Mouse (Mus musculus): ENCODE measurements around the gene Zdhhc17. TPM values are rescaled to one million over a fixed set of nuclear protein-coding genes. Genes with fewer than 3 reads are reported as not detected.

Zdhhc17 gene
- polyA plus RNA-seq, 1 experiment from 2014 or later: 45.1 TPM

DNA sequence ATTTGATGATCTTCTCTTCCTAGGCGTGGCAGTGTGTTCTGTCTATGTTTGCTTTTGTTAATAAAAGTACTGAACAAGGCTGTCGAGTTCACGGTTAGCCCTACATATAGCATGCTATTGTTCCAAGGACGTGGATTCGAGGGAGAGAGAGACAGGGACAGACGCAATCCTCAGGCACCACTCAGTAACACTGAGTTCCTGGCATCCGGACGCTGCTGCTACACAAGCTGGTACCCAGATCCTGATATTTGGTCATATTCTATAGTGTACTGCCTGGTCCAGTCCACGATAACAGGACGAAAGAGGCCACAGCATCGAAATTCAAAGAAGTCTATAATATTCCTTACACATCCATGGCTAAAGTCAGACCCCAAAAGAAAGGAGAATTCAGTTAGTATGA is 65.8 kb downstream of the Zdhhc17 start:
- WGBS: 88% methylated on average over 11 of the region's 11 CpGs
- H3K4me2 ChIP-seq (replicated peaks): no peak overlapping the region

DNA sequence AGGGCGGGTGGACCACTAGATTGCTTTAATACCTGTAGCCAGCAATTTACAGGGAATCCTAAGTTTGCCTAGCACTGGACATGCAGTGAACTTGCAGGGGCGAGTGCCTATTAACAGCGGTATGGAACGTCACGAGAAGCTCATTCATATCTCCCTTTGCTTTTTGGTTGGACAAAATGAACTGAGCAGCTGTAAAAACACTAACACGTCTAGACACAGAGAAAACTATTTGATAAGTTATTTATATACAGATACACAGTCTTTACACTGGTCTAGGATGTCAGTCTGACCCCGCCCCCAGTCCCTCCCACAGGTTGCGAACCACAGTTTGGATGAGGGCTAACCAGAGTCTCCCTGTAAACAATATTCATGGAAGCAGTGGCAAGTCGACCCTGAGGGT is 67.1 kb downstream of the Zdhhc17 start:
- H3K4me1 ChIP-seq: no peaks in the 10 kb centered on the region
- no peaks in the 10 kb centered on the region for H3K27me3 ChIP-seq
- H3K36me3 ChIP-seq: peaks cover 38% of the 10 kb centered on the region
- H3K4me3 ChIP-seq: no peak overlapping the region
- ATAC-seq (ENCODE audit: low FRiP score): no peak
- H3K4me2 ChIP-seq (replicated peaks): no peak overlapping the region
- H3K9me3 ChIP-seq (replicated peaks): no peaks in the 10 kb centered on the region
- no peak overlapping the region for H3K27ac ChIP-seq
- H3K9ac ChIP-seq: no peak overlapping the region
- 86% methylated on average over 9 of the region's 9 CpGs for WGBS

More for the DNA sequence above, 65.8 kb downstream of the Zdhhc17 start:
- Histone ChIP-seq H3K36me3 (peaks cover 28% of the 10 kb centered on the region), H3K27ac (no peak overlapping the region), H3K4me3 (no peak overlapping the region), H3K4me1 (no peaks in the 10 kb centered on the region), H3K9me3 (replicated peaks) (no peaks in the 10 kb centered on the region), H3K27me3 (no peaks in the 10 kb centered on the region), H3K9ac (no peak overlapping the region)
- ATAC-seq (ENCODE audit: low FRiP score): no peak

DNA sequence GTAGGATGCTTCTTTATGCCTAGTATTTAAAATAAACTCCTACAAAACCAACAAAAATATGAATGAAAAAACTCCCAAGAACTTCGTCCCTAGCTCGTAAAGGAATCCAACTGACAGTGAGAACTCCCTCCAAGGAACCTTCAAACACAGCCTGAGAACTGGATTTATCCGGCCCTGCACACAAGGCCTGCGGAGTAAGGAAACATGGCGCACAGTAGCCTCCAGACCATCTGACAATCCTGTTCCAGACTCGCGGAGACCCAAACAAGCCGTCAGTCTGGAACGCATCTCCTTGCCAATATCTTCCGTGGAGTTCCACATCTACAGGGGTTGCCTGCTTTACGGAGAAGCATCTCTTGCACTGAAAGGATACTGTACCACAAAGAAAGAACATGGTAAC is 68.0 kb downstream of the Zdhhc17 start:
- Histone ChIP-seq H3K4me1 (no peaks in the 10 kb centered on the region), H3K27me3 (no peaks in the 10 kb centered on the region), H3K9ac (no peak overlapping the region), H3K4me2 (replicated peaks) (no peak overlapping the region), H3K4me3 (no peak overlapping the region), H3K9me3 (replicated peaks) (no peaks in the 10 kb centered on the region), H3K36me3 (peaks cover 39% of the 10 kb centered on the region), H3K27ac (no peak overlapping the region)
- ATAC-seq (ENCODE audit: low FRiP score): no peak
- 95% methylated on average over 11 of the region's 11 CpGs for WGBS

DNA sequence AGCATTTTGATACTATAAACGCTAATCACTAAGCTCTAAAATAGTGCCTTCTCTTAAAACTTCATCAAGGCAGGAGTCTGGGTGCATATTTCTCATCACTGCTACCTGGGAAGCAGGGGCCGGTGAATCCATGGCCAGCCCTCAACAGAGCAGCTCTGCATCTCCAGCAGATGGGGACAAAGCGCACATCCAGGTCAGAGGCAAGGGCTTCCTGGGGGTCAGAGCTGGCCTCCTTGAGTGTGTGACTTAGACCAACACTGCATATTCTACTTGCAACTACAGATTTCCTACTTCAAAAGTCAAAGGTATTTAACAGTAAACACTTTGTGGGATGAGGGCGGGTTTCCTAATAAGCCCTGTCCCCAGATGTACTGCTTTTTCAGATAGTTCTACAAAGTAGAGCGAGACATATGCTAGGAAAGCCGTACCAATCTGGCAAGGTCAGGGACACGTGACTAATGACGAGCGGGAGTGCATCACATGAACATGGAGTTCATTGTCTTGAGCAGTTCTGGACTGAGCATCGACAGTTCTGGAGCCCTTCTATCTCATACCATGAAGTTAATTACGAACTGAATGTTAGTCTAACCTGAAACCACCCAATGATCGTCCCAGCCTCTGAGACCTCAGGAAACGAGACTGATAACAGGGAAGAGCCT is 69.1 kb downstream of the Zdhhc17 start:
- no peaks in the 10 kb centered on the region for H3K27me3 ChIP-seq
- H3K9me3 ChIP-seq (replicated peaks): no peaks in the 10 kb centered on the region
- WGBS: 88% methylated on average over 13 of the region's 13 CpGs
- H3K4me2 ChIP-seq (replicated peaks): no peak overlapping the region
- H3K4me1 ChIP-seq: no peaks in the 10 kb centered on the region
- no peak overlapping the region for H3K27ac ChIP-seq
- H3K36me3 ChIP-seq: peaks cover 40% of the 10 kb centered on the region
- H3K4me3 ChIP-seq: no peak overlapping the region
- no peak for ATAC-seq (ENCODE audit: low FRiP score)
- H3K9ac ChIP-seq: no peak overlapping the region

DNA sequence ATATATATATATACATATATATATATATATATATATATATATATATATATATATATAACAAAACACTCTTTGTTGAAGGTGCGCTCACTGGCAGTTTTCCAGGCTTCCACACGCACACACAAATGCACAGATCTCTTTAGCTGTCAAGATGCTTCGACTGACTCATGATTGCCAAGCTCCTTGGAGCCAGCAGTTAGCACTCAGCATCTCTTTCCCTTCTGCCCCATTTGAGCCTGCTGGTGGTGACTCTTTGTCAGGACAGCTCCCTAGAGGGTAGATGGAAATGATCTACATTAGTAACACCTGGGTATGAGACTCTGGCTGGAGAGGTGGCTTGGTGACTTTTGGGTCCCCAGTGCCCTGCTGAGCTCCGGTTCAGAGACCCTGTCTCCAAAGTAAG is 70.2 kb downstream of the Zdhhc17 start:
- no peaks in the 10 kb centered on the region for H3K27me3 ChIP-seq
- H3K4me2 ChIP-seq (replicated peaks): no peak overlapping the region
- no peak overlapping the region for H3K9ac ChIP-seq
- no peaks in the 10 kb centered on the region for H3K4me1 ChIP-seq
- no peak for ATAC-seq (ENCODE audit: low FRiP score)
- H3K27ac ChIP-seq: no peak overlapping the region
- no peak overlapping the region for H3K4me3 ChIP-seq
- peaks cover 40% of the 10 kb centered on the region for H3K36me3 ChIP-seq
- H3K9me3 ChIP-seq (replicated peaks): no peaks in the 10 kb centered on the region
- 70% methylated on average over 4 of the region's 4 CpGs for WGBS

DNA sequence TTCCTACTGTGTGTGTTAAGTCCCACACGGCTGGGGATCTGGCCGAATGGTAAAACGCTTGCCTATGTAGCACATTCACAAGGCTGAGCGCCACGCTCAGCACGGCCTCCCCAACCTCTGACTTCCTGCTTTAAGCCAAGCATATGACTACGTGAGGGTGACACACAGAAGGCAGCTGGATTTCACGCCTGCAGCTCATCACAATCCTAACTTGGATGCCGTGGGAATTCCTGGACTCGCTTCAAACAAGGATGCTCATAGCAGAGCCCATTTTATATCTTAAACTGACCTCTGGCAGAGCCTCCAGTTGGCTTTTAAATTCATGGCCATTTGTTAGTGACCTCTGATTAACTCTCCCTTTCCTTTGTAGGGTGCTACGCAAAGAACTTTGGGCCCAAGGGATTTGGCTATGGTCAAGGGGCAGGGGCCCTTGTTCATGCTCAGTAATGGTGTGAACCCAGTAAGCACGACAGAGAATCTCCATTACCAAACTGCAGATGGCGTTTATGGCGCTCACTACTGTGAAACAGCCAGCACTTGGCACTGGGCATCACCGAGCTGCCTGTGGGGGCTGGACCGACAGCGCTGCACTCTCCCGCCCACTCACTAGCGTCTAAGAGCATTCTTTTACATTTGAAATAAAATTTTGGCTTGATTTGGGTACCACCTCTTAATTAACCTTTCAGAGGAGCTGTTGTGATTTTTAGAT is 70.9 kb downstream of the Zdhhc17 start:
- H3K9me3 ChIP-seq (replicated peaks): no peaks in the 10 kb centered on the region
- 87% methylated on average over 19 of the region's 19 CpGs for WGBS
- no peak overlapping the region for H3K4me2 ChIP-seq (replicated peaks)
- peaks cover 36% of the 10 kb centered on the region for H3K36me3 ChIP-seq
- no peak for ATAC-seq (ENCODE audit: low FRiP score)
- no peaks in the 10 kb centered on the region for H3K4me1 ChIP-seq
- no peak overlapping the region for H3K27ac ChIP-seq
- H3K4me3 ChIP-seq: no peak overlapping the region
- no peak overlapping the region for H3K9ac ChIP-seq
- no peaks in the 10 kb centered on the region for H3K27me3 ChIP-seq

DNA sequence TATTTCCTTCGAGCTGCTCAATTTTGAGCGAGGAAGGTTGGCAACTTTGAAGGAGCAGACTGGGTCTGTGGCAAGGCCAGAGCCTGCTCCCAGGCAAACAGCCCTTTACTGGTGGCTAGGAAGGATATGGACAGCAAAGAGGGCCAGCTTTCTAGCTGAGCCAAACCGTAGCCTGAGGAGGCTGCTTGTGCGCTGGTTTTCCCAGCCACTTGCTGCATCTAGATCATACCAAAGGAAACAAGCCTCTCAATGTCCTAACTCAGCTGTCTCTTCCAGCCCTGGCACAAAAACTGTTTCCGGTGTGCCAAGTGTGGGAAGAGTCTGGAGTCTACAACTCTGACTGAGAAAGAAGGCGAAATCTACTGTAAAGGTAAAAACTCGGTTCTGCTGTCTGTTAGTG is 71.6 kb downstream of the Zdhhc17 start:
- no peak overlapping the region for H3K27ac ChIP-seq
- peaks cover 36% of the 10 kb centered on the region for H3K36me3 ChIP-seq

DNA sequence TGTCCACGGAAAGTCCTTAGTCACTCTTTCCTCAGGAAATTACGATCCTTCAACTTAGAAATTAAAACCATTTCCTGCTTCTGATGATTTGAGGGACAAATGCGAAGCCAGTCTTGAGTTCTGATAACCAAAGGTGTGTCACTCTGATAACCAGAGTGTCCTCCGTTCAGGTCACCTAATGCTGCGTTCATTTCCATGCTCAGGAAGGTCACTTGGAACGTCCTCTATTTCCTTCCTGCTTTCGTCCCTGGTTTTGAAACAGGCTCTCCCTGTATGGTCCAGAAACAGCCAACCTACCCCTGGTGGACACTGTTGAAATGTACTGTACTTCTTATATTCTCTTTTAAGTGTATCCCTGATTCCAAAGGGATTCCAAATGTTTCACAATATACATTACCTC is 74.3 kb downstream of the Zdhhc17 start:
- Histone ChIP-seq H3K9me3 (replicated peaks) (no peaks in the 10 kb centered on the region), H3K4me1 (peaks cover 16% of the 10 kb centered on the region), H3K27me3 (no peaks in the 10 kb centered on the region), H3K36me3 (peaks cover 24% of the 10 kb centered on the region), H3K9ac (no peak overlapping the region), H3K4me2 (replicated peaks) (no peak overlapping the region), H3K27ac (no peak overlapping the region), H3K4me3 (no peak overlapping the region)
- ATAC-seq (ENCODE audit: low FRiP score): no peak
- WGBS: 87% methylated on average over 7 of the region's 7 CpGs

More for the DNA sequence above, 71.6 kb downstream of the Zdhhc17 start:
- no peak overlapping the region for H3K9ac ChIP-seq
- no peak overlapping the region for H3K4me2 ChIP-seq (replicated peaks)
- ATAC-seq (ENCODE audit: low FRiP score): no peak
- no peaks in the 10 kb centered on the region for H3K9me3 ChIP-seq (replicated peaks)
- WGBS: 94% methylated on average over 7 of the region's 7 CpGs
- H3K4me1 ChIP-seq: no peaks in the 10 kb centered on the region
- H3K27me3 ChIP-seq: no peaks in the 10 kb centered on the region
- no peak overlapping the region for H3K4me3 ChIP-seq

DNA sequence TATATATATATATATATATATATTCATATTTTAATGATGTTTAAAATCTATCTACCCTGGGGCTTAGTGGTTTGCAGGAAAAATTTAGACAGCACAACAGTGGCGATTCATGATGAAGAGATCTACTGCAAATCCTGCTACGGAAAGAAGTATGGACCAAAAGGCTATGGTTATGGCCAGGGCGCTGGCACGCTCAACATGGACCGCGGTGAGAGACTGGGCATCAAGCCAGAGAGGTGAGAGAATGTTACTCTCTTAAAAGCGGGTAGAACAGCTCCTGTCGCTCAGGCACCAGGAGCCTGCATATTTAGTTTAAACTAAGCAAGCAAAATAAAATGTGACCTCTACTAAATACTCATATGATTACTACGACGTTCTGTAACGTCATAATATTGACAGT is 74.9 kb downstream of the Zdhhc17 start:
- H3K4me1 ChIP-seq: peaks cover 20% of the 10 kb centered on the region
- H3K9ac ChIP-seq: no peak overlapping the region
- no peak overlapping the region for H3K4me3 ChIP-seq
- no peak for ATAC-seq (ENCODE audit: low FRiP score)
- no peaks in the 10 kb centered on the region for H3K27me3 ChIP-seq
- H3K4me2 ChIP-seq (replicated peaks): no peak overlapping the region
- H3K36me3 ChIP-seq: peaks cover 24% of the 10 kb centered on the region
- 95% methylated on average over 11 of the region's 11 CpGs for WGBS
- no peak overlapping the region for H3K27ac ChIP-seq
- no peaks in the 10 kb centered on the region for H3K9me3 ChIP-seq (replicated peaks)

DNA sequence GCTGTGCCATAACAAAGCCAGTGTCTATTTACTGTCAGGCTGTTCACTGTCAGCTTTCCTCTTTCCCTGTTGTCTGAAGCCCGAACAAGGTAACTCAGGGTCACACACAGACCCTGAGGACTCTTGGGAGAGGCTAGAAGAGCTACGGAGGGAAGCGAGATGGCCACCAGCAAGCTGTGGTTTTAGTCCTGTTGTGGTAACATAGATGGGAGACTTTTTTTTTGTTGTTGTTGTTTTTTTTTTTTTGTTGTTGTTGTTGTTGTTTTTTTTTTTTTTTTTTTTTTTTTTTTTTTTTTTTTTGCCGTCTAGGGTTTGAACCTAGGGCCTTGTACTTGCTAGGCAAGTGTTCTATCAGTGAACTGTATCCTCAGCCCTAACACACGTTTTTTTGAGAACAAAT is 76.4 kb downstream of the Zdhhc17 start:
- no peak for ATAC-seq (ENCODE audit: low FRiP score)
- no peak overlapping the region; the same call in 1 of the 2 replicates for H3K27ac ChIP-seq
- no peak overlapping the region for H3K9ac ChIP-seq
- WGBS: 78% methylated on average over 5 of the region's 5 CpGs
- H3K36me3 ChIP-seq: peaks cover 16% of the 10 kb centered on the region
- no peak overlapping the region for H3K4me3 ChIP-seq
- no peaks in the 10 kb centered on the region for H3K9me3 ChIP-seq (replicated peaks)
- H3K27me3 ChIP-seq: no peaks in the 10 kb centered on the region
- peaks cover 31% of the 10 kb centered on the region for H3K4me1 ChIP-seq
- no peak overlapping the region for H3K4me2 ChIP-seq (replicated peaks)

DNA sequence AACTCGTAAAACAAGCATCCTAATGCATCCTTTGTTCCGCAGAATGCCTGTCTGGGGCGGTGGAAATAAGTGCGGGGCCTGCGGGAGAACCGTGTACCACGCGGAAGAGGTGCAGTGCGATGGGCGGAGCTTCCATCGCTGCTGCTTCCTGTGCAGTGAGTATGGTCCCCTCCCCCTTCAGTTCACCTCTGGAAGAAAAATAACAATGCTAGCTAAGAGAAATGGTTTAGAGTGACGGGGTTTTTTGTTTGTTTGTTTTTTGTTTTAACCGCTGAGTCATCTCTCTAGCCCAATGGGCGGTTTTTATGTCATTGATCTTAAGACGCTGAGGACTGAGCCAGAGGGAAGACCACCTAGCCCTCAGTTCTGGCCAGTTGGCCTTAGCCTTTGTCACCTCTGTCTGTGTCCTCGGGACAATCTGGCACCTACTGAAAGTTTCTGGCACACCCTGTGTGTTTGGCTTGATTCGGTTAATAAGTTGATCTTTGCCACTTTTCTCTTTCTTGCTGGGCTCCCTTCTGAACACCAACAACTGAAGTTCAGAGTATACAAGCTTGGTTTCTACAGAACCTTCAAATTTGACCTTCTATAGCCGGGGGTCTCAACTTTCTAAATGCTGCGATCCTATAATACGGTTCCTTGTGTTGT is 77.9 kb downstream of the Zdhhc17 start:
- no peaks in the 10 kb centered on the region for H3K27me3 ChIP-seq
- 0 out of 2 replicates have a peak, but pooled peaks cover 2% of the 10 kb centered on the region for H3K36me3 ChIP-seq
- H3K4me2 ChIP-seq (replicated peaks): peak overlapping the region; percentile 37
- WGBS: 62% methylated on average over 20 of the region's 20 CpGs
- 0 out of 2 replicates have a peak overlapping the region, but pooled peaks have one; percentile 6 for H3K9ac ChIP-seq
- ATAC-seq (ENCODE audit: low FRiP score): peak; percentile 77
- no peaks in the 10 kb centered on the region for H3K9me3 ChIP-seq (replicated peaks)
- H3K4me3 ChIP-seq: peak overlapping the region; percentile 11; the same call in 1 of the 2 replicates
- peaks cover 32% of the 10 kb centered on the region for H3K4me1 ChIP-seq
- H3K27ac ChIP-seq: peak overlapping the region; percentile 76

DNA sequence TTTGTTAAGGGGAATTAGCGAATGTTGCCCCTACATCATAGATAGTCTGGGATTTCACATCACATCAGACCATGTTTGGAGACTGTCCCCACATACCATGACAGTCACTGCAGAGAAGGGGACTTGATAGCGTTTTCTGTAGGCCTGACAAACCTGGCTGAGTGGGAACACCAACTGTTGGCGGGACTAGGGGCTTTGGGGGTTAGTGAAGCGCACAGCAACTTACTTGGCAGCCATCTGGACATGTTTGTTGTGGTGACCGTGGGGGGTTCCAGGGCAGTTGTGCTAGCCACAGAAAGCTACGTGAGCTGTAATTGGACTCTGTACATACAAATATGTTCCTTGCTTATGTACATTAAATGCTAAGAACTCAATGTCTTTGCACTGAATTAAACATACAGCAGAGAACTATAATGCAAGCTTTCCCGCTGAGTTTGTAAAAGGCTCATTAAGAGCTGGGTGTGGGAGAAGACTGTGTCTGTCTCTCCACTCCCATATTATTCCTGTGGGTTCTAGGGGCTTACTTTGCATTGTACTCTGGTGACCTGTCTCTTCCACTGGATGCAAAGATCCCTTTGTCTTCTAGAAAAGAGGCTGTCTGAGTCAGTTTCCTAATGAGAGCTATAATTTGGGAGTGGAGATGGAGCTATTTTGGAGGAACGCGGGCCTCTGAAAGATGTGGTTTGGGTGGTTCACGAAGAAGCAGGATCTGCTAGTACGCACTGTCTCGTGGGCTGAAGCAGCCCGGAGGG is 78.6 kb downstream of the Zdhhc17 start:
- Histone ChIP-seq H3K4me3 (peak overlapping the region; percentile 11; the same call in 1 of the 2 replicates), H3K9ac (0 out of 2 replicates have a peak overlapping the region, but pooled peaks have one; percentile 6), H3K27me3 (no peaks in the 10 kb centered on the region), H3K27ac (peak overlapping the region; percentile 76), H3K4me2 (replicated peaks) (peak overlapping the region; percentile 37), H3K4me1 (peaks cover 37% of the 10 kb centered on the region), H3K9me3 (replicated peaks) (no peaks in the 10 kb centered on the region), H3K36me3 (no peaks in the 10 kb centered on the region)
- 0 out of 2 replicates have a peak, but pooled peaks have one; percentile 51 for ATAC-seq (ENCODE audit: low FRiP score)
- WGBS: 40% methylated on average over 13 of the region's 13 CpGs
